Mouse (Mus musculus): ENCODE data around the gene Lamb3. TPM values are rescaled to one million over a fixed set of nuclear protein-coding genes. Genes with fewer than 3 reads are reported as not detected.
"Not testable (repeated sequence)": the region's sequence is repeated elsewhere in the genome, so short reads cannot be mapped to it uniquely, and the experiment has no call there.

Lamb3 gene
- total RNA-seq, 2 experiments from 2014 or later = 2.2 to 2.5 TPM

DNA sequence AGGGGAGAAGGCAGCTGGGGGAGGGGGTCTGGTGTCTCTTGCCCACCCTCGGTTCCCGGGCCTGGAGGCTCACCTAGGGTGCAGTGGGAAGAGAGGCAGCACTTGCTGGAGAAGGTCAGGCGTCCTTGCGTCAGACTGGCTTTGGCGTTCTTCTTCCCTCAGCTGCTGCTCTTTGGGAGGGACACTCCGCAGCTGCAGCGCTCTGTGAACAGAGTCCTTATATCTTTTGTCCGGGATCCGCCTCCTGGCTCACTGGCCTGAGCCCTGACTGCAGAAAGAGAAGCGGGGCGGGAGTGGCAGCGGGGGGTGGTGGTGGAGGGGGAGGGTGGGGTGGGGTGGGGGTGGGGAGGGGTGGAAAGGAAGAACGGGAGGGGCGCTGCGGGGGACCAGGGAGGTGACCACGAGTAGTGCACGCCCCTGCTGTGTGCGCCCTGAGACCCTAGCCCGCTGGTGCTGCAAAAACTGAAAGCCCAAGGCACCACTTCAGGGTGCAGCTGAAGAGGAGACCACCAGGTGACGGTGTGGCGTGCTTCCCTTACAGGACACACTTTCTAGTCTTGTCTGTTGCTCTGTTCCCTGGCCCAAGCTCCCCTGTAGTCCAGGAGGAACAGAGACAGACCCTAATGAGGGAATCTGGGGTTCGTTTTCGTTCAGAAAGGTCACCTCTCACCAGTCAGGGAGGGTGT, 65.6 kb downstream of the Lamb3 start, which contains the start of gene G0s2:
Gene G0s2, minus strand, starts transcription at position 302 of the 686 bp plus-strand sequence.
- peak; percentile 58 for ATAC-seq (ENCODE audit: poor library complexity, severe bottlenecking)

DNA sequence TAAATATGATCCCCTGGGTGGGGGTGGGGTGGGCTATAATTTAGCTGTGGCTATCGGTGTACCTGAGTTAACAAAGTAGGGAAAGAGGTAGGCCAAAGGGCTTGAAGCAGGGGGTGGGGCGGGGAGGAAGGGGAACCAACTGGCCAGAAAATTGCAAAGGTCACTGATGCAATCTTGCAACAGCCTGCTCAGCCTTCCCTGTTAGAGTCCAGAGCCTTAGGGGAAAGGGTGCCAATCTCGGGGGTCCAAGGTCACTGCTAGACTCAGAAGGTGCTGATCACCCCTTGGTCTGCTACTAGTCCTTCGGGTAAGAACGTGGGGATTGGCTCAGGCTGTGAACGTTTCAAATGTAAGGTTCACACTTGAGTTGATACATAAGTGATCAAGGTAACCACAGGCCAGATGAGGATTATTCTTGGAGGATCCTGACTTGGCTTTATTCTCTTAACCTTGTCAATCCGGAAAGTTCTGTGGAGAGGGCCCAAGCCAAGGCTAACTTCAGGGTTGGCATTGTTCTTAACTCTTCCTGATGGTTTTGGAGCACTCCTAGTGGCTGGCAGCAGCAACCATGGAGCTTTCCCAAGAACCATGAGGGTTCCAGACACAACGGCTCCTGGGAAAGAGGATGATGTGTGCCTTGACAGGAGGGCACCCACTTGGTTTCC, 67.0 kb downstream of the Lamb3 start:
- ATAC-seq (ENCODE audit: poor library complexity, severe bottlenecking) = peak; percentile 64

DNA sequence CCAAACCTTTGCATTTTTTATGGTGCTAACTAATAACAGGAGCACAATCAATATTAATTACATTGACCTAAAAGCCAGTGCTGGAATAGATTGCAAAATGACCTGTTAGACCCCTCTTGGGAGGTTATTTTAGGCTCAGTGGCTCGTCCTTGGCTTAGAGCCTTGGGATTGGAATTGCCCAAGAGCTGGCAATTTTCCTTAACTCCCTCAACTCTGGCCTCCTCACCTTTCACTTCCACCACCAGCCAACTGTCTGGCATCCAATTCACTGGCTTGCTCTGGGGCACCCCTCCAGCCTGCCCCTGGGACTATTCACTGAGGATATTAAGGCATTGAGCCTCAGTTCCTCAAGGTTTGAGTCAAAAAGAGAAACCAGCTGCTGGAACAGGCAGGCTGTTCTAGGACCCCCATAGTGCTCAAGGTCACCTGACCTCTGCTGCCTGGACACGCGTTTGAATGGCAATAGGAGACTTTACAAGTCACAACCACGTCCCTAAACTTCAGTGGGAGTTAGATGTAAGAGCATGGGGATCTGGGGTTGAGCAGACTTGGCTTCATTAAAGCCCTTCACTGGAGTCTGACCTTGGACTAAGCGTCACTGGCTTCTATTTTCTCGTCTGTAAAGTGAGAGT, 71.0 kb downstream of the Lamb3 start:
- ATAC-seq (ENCODE audit: poor library complexity, severe bottlenecking) = no peak

DNA sequence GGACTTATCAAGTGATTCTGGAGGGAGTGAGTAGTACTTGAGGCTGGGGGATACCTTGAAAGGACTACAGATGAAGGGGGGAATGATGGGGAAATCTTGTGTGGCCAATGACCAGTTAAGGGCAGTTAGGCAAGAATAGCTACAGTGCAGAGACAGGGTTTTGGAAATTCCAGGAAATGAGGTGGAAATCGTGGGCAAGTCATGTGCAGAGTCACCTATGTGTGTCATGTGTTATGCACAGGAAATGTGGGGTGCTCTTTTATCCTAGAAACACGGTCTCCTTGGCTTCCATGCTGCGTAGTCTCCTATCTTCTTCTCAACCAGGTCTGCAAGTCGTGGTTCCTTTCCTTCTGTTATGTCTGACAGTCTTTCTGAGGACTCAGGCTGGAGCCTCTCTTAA, 72.0 kb downstream of the Lamb3 start:
- peak; percentile 54 for ATAC-seq (ENCODE audit: poor library complexity, severe bottlenecking)

DNA sequence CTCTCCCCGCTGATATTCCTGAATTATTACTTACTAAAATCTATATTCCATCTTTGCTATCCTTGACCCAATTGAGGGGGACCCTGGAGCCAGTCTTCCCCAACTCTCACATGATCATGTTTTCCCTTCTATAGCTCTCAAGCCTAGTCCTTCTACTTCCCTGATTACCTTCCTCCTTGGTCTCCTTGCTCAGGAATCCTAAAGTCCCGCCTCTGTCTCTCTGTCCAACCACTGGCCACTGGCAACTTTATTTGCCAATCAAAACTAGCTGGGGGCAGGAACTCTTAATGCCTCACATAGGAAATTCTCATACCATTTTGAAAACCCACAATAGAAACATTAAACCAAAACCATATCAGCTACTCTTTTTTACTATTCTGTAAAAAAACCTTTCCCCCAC, 73.8 kb downstream of the Lamb3 start:
- ATAC-seq (ENCODE audit: poor library complexity, severe bottlenecking) = no peak

DNA sequence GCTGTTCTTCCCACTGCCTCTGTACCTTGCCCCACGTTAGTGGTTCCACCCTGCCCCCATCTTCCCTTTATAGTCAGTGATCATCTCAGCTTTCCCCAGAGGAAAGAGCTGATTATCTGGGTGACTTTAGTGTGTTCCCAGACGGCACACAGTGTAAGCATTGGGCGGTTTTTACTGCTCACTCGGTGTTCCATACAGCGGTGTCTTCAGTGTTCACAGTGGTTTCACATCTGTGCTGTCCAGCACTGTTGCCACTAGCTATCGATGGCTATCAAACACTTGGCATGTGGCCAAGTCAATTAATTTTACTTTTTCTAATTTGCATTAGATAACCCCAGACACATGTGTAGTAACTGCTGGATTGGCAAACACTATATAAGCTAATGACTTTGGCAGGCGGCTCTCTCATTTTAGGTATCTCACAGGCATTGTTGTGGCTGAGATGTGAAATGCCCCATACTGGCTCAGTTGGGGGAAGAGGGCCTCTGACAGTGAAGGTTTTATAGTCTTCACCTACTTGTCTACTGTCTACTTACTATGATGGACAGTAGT, 76.8 kb downstream of the Lamb3 start:
- no peak for ATAC-seq (ENCODE audit: poor library complexity, severe bottlenecking)

DNA sequence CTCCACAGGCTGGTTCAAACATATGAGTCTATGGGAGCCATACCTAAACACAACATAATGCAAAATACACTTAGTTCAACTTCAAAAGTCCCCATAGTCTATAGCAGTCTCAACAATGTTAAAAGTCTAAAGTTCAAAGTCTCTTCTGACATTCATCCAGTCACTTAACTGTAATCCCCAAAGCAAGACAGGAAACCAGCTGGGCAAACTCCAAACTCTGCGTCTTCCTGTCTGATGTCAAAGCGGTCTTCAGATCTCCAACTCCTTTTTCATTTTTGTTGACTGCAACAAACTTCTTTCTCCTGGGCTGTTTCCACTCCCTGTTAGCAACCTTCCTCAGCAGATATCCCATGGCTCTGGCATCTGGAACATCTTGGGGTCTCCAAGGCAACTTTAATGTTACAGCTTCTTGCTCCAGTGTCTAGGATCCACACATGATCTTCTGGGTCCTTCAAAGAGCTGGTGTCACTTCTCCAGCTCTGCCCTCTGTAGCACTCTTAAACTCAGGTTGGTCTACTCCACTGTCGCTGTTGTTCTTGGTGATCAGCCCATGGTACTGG, 78.3 kb downstream of the Lamb3 start:
- ATAC-seq (ENCODE audit: poor library complexity, severe bottlenecking) = not testable (repeated sequence)

DNA sequence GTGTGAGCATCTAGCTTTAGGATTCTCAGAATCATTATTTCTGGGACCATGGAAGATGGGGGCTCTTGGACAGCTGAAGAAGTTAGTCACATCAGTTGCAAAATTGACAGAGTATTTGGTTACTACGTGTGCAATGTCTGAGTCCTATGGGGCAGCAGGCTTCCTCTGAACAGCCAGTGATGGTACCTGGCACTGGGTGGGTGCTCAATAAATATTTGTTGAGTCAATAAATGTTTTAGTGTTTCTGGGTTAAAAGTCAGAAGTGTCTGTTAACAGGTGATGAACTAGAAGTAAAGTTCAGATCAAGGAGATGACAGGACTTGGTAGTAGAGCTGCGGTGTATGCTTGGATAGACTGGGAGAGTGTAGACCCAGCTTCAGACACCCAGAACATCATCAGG, 80.1 kb downstream of the Lamb3 start:
- ATAC-seq (ENCODE audit: poor library complexity, severe bottlenecking) = no peak

DNA sequence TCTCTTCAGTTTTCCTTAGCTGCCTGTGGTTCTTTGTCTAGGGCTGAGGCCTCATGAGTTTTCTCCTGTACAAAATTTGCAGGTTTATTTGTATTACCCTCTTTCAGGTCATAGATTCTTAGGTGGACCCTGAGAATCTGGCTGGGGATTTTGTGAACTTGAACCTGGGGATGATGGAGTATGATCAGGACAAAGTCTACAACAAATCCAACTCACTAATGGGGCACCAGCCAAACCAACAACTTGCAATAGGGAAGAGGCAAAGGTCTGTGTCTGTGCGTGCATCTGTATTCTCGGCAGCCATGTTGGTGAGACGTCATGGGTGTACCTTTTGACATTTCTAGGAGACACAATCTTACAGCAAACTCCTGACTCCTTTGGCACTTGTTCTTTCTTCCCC, 81.6 kb downstream of the Lamb3 start:
- ATAC-seq (ENCODE audit: poor library complexity, severe bottlenecking) = no peak

DNA sequence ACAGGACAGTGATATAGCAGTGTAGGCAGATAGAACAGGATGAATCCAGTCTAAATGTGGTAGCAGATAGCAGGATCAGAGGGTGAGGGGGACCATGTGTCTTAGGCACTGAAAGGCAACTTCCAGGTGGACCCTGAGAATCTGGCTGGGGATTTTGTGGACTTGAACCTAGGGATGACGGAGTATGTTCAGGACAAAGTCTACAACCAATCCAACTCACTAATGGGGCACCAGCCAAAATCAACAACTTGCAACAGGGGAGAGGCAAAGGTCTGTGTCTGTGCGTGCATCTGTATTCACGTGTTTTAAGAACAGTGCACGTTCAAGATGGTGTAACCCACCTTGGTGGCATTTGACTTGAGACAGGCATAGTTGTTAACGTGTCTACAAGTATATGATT, 82.4 kb downstream of the Lamb3 start:
- ATAC-seq (ENCODE audit: poor library complexity, severe bottlenecking) = no peak

DNA sequence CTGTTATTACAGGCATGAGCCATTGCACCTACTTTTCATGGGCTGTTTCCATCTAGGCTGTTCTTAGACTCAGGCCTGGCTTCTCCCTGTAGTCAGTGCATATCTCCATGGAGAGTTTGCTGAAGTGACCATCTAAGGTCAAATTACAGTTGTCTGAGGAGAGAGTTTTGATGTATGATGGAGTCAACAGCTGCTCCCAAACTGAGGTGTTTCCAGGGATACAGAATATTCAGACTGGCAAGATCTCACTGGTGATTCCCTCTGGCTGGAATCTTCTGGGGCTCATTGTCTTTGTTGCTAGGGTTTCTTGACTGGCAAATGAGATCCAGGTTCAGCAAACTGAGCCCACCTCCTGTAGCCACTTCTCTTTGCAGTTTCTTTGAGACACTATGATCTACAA, 83.2 kb downstream of the Lamb3 start:
- ATAC-seq (ENCODE audit: poor library complexity, severe bottlenecking) = no peak

DNA sequence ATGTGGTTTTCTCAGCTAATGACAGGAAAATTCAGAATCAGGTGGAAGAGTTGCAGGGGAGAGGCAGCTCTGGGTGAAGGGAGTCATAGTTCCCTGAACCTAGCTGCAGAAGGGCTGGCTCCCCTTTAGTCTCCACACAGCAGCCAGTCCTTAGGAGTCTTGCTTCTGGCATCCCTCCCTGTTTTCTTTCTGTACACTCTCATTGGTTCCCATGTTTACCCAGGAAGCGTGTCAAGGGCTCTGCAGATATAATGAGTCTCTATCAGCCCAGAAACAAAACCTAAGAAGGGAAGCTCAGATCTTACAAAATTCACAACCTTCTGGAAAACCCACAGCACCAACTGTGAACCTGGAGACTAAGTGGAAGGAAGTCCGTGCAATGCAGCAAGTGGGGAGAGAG, 85.5 kb downstream of the Lamb3 start:
- peak; percentile 43 for ATAC-seq (ENCODE audit: poor library complexity, severe bottlenecking)

DNA sequence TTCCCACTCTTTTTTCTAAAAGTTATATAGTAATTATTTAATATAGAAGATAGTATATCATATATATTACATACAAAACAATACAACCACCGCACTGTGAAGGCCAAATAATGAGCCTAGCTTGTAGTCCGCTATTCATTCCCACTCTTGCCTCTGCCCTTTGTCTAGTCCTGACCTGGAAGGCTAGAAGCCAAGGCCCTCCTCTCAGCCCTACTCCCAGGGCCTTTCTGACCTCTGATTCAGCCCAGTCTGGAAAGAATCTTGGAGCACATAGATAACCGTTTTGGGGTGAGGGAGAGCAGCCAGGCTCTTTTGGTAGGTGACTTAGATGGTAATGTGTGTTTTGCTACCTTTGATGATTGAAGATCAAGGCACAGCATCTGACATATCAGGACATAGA, 86.4 kb downstream of the Lamb3 start:
- no peak for ATAC-seq (ENCODE audit: poor library complexity, severe bottlenecking)

DNA sequence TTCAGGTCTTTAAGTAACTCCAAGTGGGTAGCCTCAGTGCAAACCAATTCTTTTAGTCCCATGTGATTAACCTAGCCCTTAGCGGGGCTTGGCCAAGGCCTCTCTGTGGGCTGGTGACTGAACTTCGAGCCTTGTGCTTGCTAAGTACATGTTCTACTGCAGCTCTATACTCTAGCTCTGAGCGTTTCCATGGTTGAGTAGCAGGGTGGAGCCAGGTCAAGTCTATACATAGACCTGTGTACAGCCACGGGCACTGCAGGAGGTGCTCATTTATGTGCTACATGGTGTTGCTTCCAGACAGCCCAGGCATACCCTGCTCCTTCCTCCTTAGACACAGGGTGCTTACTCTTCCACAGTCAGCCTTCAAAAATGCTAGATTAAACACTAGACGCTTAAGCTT, 88.4 kb downstream of the Lamb3 start:
- ATAC-seq (ENCODE audit: poor library complexity, severe bottlenecking) = no peak

DNA sequence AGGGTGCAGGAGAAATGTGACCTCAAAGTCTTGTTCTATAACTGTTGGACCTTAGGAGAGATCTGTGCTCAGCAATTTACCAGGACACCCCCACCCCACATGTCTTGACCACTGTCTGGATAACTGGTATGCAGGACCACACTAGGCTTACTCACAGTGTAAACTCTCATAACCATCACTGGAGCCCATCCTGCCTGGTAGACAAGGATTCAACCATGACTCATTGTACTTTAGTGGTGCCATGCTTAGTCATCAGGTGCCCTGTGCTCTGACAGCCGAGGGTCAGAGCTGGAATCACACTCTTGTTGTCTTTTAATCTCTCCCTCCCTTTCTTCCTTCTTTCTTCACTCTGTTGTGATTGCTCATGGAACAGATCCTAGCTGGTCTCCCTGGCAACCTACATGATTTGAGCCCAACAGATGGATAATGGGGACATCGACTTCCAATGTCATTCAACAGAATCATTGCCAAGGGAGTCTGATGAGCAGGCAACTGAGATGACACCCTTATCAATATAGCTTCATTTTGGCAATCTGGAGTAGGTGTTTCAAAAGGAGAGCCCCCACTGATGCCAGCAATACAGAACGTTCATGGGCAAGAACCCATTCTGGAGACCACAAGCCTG, 90.8 kb downstream of the Lamb3 start:
- ATAC-seq (ENCODE audit: poor library complexity, severe bottlenecking) = no peak

DNA sequence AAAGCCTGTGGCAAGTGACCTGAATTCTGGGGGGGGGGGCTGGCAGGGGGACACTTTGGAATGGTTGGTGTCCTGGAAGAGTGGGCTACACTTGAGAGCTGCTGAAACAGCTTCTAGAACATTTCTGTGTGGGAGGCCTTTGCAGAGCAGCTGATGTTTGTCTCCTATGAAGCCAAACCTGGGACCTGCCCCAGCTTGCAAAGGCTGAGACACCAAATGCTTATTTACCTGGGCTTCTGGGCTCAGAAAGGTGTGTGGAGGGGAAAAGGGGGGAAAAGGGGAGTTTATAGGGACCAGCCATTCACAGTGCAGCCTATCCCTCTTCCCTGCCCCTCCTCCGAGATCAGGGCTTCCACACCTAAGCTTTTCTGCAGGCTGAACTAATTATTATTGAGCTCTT, 92.5 kb downstream of the Lamb3 start:
- no peak for ATAC-seq (ENCODE audit: poor library complexity, severe bottlenecking)

DNA sequence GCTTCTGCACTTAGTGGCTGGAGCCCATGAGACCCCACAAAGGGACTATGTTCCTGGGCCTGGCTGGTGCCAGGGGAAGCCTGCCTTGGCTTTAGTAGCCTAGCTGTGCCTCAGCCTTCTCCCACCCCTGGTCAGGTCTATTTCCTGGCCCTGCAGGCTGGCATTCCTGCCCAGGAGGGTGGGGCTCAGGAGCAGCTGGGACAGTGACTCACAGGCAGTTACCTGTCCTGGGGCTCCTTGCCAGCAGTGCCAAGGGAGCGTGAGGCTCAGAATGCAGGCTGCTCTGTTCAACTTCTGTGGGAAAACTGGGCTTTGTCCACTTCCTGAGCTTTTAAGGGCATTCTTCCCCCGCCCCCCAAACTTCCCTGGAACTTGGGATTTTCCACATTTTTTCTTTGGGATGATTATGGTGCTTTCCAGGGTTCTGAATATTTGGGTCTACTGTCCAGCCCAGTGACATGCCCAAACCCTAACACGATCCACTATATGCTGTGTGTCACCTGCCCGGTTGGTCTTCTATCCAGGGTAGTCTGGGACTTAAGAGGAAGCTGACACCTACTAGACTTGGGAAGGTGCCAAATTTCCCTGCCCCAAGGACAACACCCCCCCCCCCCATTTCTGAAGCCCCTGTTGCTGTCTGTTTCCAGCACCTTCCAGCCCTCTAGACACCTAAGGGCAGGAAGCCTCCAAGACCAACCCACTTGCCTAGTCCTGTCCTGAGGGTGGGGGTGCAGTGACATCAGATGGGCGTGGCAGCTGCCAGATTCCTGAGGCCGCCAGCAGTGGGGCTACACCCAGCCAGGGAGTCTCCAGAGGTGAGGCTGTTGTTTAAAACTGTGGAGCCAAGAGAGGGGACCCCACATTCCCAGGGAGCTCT, 94.0 kb downstream of the Lamb3 start:
- ATAC-seq (ENCODE audit: poor library complexity, severe bottlenecking) = no peak

DNA sequence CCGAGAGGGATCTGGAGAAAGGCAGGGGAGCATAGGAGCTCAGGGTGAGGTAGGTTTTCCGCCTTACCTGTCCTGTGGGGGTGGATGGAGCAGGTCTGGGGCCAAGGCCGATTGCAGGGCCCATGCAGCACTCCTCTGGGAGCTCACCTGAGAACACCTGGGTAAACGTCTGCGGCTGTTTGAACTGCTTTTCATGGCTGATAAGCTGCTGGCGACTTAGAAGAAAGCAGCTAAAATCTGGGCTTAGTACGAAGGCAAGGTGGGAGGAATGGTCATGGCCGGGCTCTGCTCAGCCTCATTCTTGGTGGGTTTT, 94.5 kb downstream of the Lamb3 start:
- ATAC-seq (ENCODE audit: poor library complexity, severe bottlenecking) = no peak

DNA sequence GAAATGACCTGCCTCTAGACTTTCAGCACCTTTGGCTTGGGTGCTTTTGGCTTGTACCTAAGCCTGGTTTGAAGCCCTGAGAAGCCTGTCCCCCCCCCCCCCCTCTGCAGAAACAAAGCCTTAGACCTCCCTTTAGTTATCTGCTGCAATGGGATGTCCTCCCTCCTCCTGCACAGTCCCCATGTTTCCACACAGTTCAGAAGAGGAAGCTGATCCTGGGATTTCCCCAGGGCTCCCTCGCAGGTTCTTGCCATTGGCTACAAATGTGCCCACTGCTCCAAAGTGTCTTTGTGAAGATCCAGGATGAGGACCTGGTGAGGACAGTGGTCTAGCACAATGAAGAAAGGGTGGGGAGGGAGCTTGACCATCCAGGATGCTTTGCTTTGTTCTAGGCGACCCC, 95.6 kb downstream of the Lamb3 start:
- peak; percentile 23; the same call in 1 of the 2 replicates for ATAC-seq (ENCODE audit: poor library complexity, severe bottlenecking)

DNA sequence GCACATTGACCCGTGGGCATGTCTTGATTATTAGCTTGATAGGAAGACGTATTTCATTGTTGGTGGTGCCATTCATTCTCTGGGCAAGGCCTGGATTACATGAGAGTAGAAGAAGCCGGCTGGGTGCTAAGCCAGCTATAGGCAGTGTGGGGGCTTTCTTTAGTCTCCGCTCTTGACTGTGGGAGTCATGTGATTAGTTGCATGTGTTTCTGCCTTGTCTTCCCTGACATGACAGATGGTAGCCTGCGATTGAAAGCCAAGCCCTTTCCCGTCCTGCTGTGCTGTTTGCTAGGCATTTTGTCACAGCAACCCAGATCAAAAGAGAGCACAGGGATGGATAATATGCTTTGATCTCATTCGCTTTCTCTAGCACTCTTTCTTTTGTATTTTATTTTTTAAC, 97.9 kb downstream of the Lamb3 start:
- ATAC-seq (ENCODE audit: poor library complexity, severe bottlenecking) = no peak
